Mouse (Mus musculus) liver, embryonic 14 days (tissue): ENCODE data around the gene Lif. TPM values are rescaled to one million over a fixed set of nuclear protein-coding genes. Genes with fewer than 3 reads are reported as not detected.

Source experiments
- polyA plus RNA-seq: library from polyadenylated mRNA; depleted of rRNA; stranded (reverse); fragments of >200 nt; gene quantifications from 2 replicates; pipeline ENCODE4 v1.2.3, GENCODE M21; 2012; rRNA removed

Lif gene
- 0.01 and 0.02 TPM in 2 replicates for polyA plus RNA-seq

DNA sequence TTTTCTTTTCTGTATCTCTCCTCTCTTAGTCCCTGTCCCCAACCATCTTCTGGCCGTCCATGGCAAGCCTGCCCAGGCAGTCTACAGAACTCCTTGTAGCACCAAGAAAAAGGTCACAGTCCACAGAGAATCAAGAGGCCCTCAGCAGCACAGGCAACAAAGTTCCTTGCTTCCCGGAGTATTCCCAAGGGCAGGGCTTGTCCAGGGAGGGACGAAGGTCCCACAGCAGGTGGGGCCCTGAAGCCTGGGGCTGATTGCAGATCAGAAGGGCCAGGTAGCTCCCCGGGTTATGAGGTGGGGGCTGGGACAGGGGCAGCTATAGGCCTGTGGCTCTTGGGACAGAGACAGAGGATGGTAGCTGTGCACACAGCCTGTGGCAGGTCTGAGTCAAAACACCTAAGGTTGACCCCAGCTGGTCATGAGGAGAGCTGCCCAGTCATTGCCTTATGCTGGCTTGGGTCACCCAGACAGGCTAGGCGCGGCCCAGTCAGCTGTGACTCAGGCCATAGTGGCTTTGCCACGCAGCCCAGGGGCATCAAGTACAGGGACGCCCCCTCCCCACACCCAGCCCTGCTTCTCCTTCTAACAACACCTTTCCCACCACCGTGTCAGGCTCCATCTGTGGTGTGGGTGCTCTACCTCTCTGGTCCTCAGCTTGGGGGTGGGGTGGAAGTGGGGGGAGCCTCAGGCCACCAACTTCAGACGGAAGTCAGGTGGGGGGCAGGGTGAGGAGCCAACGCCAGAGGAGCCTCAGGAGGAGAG lies at the start of gene Lif:
Gene Lif, plus strand, starts transcription at position 712 of the 762 bp plus-strand sequence.

DNA sequence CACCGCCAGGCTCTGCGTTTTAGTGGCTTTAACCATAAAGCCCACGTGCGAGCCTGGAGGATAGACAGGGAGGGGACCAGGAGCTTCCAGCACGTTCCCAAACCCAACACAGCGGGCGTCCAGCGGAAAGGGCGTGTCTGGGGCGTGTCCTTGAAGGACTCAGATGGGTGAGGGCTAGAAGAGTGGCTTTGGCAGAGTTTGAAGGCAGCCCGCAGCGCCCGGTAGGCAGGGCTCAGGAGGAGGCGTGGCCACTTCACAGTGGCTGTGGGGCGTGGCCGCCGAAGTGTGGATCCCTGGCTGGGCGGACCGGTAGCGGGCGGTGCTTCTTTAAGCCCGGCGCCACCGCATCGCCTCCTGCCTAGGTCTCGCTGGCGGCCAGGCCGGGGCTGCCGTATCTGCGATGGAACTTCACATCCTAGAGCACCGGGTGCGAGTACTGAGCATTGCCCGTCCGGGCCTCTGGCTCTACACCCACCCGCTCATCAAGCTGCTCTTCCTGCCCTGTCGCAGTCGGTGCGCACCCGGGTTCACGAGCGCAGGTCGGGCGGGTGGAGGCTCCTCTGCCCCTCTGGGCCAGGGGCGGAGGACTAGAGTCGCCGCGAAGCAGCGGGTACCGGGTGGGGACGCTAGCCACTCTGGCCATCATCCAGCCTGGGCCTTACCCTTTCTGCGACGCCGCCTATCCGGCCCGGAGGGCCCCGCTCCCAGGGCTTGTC lies 39.3 kb upstream of the Lif start, which contains the start of gene Castor1:
Gene Castor1, plus strand, starts transcription at position 312 of the 716 bp plus-strand sequence.

DNA sequence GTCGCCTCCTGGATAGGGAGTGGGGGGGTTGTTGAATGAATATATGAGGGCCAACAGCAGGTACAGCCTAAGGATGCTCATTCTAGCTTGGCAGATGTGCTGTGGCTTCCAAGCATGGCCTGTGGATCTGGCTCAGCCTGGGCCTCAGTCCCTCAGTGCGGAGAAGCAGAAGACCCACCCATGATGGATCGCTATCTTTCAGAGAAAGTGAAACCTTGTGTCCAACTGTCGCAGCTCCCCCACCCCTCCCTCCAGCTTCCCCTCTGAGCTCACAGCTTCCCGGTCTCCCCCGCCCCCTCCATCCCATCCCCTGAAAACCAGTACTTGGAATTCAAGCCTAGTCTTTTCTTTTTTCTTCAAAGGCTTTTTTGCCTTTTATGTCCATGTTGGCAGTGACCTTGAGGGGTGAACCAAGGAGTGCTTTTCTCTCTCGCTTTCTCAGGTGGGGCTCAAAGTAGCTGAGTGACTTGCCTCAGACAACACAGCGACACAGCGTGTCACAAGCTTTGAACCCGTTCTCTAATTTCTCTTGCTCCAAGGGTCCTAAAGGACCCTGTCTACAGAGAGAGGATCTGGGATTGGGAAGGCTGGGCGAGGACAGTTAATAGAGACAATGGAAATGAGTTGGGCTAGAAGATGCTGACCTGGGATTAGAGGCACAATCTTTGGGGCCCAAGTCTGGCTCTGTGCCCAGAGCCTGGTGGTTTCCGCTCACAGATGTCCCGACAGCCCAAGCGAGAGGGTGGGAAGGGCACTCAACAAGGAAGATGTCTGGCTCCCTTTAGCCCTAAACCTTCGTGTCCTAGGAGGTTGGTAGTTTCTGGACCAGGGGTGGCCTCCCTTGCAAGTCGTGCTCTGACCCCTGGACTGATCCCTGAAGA lies 21.5 kb upstream of the Lif start, which contains the start of gene Osm:
Gene Osm, plus strand, starts transcription at position 756 of the 881 bp plus-strand sequence.

Other genes with a start within 250 kb of the Lif start
- 0.99 and 1.0 TPM in 2 replicates for gene Sec14l4, start 226.1 kb upstream of the Lif start, polyA plus RNA-seq
- gene Sec14l3, start 192.7 kb upstream of the Lif start, polyA plus RNA-seq: not detected in 2 replicates
- 13.6 and 14.1 TPM in 2 replicates for gene Mtfp1, start 162.1 kb upstream of the Lif start, polyA plus RNA-seq
- gene Sec14l2, start 134.1 kb upstream of the Lif start, polyA plus RNA-seq: 9.1 and 9.8 TPM in 2 replicates
- gene Rnf215, start 122.4 kb upstream of the Lif start, polyA plus RNA-seq: 4.6 and 5.5 TPM in 2 replicates
- 0.90 and 0.99 TPM in 2 replicates for gene Ccdc157, start 97.3 kb upstream of the Lif start, polyA plus RNA-seq
- gene Sf3a1, start 97.2 kb upstream of the Lif start, polyA plus RNA-seq: 19.2 and 20.7 TPM in 2 replicates
- gene Tbc1d10a, start 70.8 kb upstream of the Lif start, polyA plus RNA-seq: 6.1 TPM in 2 replicates
- 0.94 and 0.98 TPM in 2 replicates for gene Castor1, start 39.3 kb upstream of the Lif start, polyA plus RNA-seq
- gene Osm, start 21.1 kb upstream of the Lif start, polyA plus RNA-seq: 0.59 and 0.83 TPM in 2 replicates
- 0.36 and 0.44 TPM in 2 replicates for gene Hormad2, start 183.5 kb downstream of the Lif start, polyA plus RNA-seq